Mouse (Mus musculus) liver, embryonic 14.5 days (tissue): ENCODE results near the gene Rnf185. TPM values are rescaled to one million over a fixed set of nuclear protein-coding genes. Genes with fewer than 3 reads are reported as not detected.
A peak's percentile ranks its signal among the peaks of the same experiment; 100 is the strongest.

ENCODE experiments used
- ATAC-seq: fragments of 200-750 bp; cut with Nextera tagmentation; 2 replicates; pipeline ENCODE4 v1.8.0; 2017; ENCODE audit warnings: moderate number of reproducible peaks, mild to moderate bottlenecking, moderate library complexity; ENCODE audit not compliant: insufficient read depth
- DNase-seq, 3 experiments: peaks; one replicate each; pipeline ENCODE4 v3.0.0-alpha.2; 2012 to 2013; ENCODE audit warnings: low read depth in 3 of 3, low spot score in 3 of 3
- H3K27ac ChIP-seq: fragments of 300-500 bp; sonication (generic); 2 replicates; pipeline ENCODE4 v1.5.1; 2014; ENCODE audit warnings: moderate library complexity, mild to moderate bottlenecking, control low read depth, inconsistent platforms
- H3K27me3 ChIP-seq: fragments of 300-500 bp; sonication (generic); 2 replicates; pipeline ENCODE4 v1.6.1; 2014; ENCODE audit warnings: mild to moderate bottlenecking, low read length, moderate library complexity; ENCODE audit not compliant: control insufficient read depth, insufficient read depth
- H3K36me3 ChIP-seq: fragments of 300-500 bp; sonication (generic); replicated peaks from 2 replicates; pipeline ENCODE4 v1.6.1; 2014; ENCODE audit warnings: low read depth; ENCODE audit not compliant: control insufficient read depth, insufficient read depth
- H3K4me1 ChIP-seq, 2 experiments: fragments of 200-500 bp in 1 of 2; fragments of 300-500 bp in 1 of 2; sonication (generic) in 1 of 2; replicated peaks; 2 replicates each; pipeline ENCODE4 v1.6.1; 2012 to 2014; ENCODE audit warnings: antibody characterized with exemption in 1 of 2, inconsistent platforms in 1 of 2, low read length in 1 of 2; ENCODE audit not compliant: control insufficient read depth in 2 of 2, insufficient read depth in 2 of 2
- H3K4me2 ChIP-seq: fragments of 300-500 bp; sonication (generic); 2 replicates; pipeline ENCODE4 v1.6.1; 2014; ENCODE audit warnings: low read depth, mild to moderate bottlenecking, control low read depth, moderate library complexity
- H3K4me3 ChIP-seq, 2 experiments: fragments of 200-500 bp in 1 of 2; fragments of 300-500 bp in 1 of 2; sonication (generic) in 1 of 2; 2 replicates each; pipeline ENCODE4 v1.5.1; 2012 to 2014; ENCODE audit warnings: low read depth in 2 of 2, low read length in 2 of 2, mild to moderate bottlenecking in 2 of 2, control low read depth in 1 of 2, inconsistent platforms in 1 of 2, moderate library complexity in 1 of 2; ENCODE audit not compliant: insufficient read depth in 1 of 2
- H3K9ac ChIP-seq: fragments of 300-500 bp; sonication (generic); replicated peaks from 2 replicates; pipeline ENCODE4 v1.6.1; 2014; ENCODE audit warnings: mild to moderate bottlenecking, control low read depth, moderate library complexity
- H3K9me3 ChIP-seq: fragments of 300-500 bp; sonication (generic); 2 replicates; pipeline ENCODE4 v1.6.1; 2016; ENCODE audit warnings: low read length, mixed read lengths; ENCODE audit not compliant: control insufficient read depth
- CTCF ChIP-seq: IDR thresholded peaks from 2 replicates; pipeline ENCODE4 v1.5.1; 2016; ENCODE audit warnings: antibody characterized with exemption, low read depth, control low read depth
- EP300 ChIP-seq: IDR thresholded peaks from 2 replicates; pipeline ENCODE4 v1.6.1; 2016; ENCODE audit warnings: antibody characterized with exemption, low read depth
- WGBS: fragments of 180-500 bp; shearing (Covaris S2); extraction: QIAGEN DNeasy Blood & Tissue Kit; methylation state at CpG from one replicate; pipeline ENCODE4 v1.1.7; 2014; ENCODE audit not compliant: insufficient replicate concordance; 5-methylcytosine and 5-hydroxymethylcytosine counted together
- polyA plus RNA-seq, 2 experiments: library from polyadenylated mRNA; depleted of rRNA in 1 of 2; stranded (reverse) in 1 of 2; unstranded in 1 of 2; fragments of >200 nt; fragmentation: Nextera tagmentation in 1 of 2; extraction: Ambion mirVana in 1 of 2; gene quantifications; 2 replicates each; pipeline versions ENCODE4 v1.2.1 to v1.2.3; 2012 to 2014

Gene Rnf185
- polyA plus RNA-seq, 2 experiments: 5.5 to 8.5 TPM

DNA sequence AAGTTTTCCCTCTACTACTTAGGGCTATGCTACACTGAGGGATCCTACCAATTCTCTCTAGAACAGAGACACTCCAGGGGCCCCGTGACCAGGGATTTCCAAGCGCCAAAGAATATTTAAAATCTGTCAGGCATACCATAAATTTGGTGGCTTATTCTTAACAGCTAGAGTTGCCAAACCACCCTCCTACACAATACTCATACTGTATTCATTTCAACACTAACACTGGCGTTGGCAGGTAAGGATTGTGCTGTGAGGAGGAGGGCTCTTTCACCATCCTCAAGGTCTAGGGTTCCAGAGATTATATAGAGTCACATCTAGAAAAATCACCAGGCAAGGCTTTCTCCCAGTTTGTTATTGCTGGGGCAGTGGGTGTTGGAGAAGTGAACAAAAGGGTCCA lies 35.8 kb downstream of the Rnf185 start:
- Histone ChIP-seq H3K27ac (no peak overlapping the region), H3K4me2 (no peak overlapping the region), H3K9me3 (no peaks in the 10 kb centered on the region), H3K4me1 (0 out of 4 replicates have a peak, but pooled peaks cover 0 to 3% of the 10 kb centered on the region in 2 experiments), H3K36me3 (no peaks in the 10 kb centered on the region), H3K27me3 (no peaks in the 10 kb centered on the region), H3K9ac (no peak overlapping the region), H3K4me3 (no peak overlapping the region)
- TF ChIP-seq EP300 (no peak), CTCF (no peak)
- no peak for ATAC-seq
- no peak for DNase-seq
- 82% methylated on average over 3 of the region's 3 CpGs for WGBS

DNA sequence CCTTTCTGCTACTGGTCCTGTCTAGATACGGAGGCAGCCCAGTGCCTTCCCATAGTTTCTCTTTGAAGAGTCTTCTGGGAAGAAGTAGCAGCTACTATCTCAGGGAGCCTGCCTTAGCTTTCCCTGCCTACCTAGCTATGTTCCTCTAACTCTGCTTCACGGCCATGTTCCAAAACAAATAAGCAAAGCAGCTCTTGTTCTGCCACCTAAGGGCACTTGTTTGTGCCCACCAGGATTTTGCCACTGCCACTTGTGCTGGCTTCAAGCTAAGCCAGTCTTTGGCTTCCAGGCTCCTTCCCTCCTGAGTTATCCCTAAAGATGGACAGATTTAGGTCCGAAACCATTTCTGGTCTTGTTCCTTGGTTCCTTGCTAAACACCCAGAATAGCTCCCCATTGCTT lies 40.1 kb downstream of the Rnf185 start:
- no peaks in the 10 kb centered on the region for H3K27me3 ChIP-seq
- ATAC-seq (no peak), DNase-seq (no peak)
- no peak overlapping the region for H3K4me3 ChIP-seq
- H3K9ac ChIP-seq: no peak overlapping the region
- H3K36me3 ChIP-seq: no peaks in the 10 kb centered on the region
- H3K4me2 ChIP-seq: no peak overlapping the region
- 65% methylated on average over 3 of the region's 3 CpGs for WGBS
- no peak overlapping the region for H3K27ac ChIP-seq
- no peak for TF ChIP-seq CTCF
- no peak for TF ChIP-seq EP300
- peaks cover 0 to 14% of the 10 kb centered on the region in 2 experiments for H3K4me1 ChIP-seq
- no peaks in the 10 kb centered on the region for H3K9me3 ChIP-seq

DNA sequence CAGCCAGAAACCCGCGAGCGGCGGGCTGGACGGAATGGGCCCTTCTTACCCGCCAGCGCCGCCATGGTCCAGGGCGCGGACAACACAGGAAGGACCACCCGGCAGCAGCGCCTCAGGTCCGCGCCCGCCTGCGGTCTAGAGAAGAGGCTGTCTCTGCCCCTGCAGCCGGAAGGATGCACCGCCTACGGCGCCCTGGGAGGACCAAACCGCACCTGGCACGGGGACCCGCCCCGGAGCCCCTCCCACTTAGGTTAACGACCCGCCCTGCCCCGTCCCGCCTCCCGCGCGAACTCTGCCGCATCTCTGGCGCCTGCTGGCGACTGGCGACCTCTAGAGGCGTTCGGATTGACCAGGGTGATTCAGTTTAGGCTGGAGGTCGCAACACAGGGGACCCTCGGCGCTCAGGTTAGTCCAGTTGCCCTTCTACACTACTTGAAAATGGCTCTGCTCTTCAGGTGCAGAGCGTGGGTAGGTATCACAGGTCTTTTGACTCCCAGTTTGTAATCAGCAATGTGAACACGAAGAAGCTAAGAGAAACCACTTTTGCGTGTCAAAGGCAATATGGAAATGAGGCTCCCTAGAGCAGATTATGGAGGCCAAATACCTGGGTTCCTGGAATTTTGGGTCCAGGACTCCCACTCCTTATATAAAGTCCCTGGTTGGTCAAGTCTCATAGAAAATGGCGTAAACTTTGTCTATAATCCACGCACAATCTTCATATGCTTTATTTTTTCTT lies 43.0 kb downstream of the Rnf185 start, which contains the start of gene Limk2:
Gene Limk2, minus strand, starts transcription at position 193 of the 736 bp plus-strand sequence.
- TF ChIP-seq EP300 (no peak; the same call in 1 of the 2 replicates), CTCF (peak; percentile 98)
- H3K4me1 ChIP-seq: peaks cover 3 to 22% of the 10 kb centered on the region in 2 experiments
- WGBS: 3% methylated on average over 45 of the region's 45 CpGs

DNA sequence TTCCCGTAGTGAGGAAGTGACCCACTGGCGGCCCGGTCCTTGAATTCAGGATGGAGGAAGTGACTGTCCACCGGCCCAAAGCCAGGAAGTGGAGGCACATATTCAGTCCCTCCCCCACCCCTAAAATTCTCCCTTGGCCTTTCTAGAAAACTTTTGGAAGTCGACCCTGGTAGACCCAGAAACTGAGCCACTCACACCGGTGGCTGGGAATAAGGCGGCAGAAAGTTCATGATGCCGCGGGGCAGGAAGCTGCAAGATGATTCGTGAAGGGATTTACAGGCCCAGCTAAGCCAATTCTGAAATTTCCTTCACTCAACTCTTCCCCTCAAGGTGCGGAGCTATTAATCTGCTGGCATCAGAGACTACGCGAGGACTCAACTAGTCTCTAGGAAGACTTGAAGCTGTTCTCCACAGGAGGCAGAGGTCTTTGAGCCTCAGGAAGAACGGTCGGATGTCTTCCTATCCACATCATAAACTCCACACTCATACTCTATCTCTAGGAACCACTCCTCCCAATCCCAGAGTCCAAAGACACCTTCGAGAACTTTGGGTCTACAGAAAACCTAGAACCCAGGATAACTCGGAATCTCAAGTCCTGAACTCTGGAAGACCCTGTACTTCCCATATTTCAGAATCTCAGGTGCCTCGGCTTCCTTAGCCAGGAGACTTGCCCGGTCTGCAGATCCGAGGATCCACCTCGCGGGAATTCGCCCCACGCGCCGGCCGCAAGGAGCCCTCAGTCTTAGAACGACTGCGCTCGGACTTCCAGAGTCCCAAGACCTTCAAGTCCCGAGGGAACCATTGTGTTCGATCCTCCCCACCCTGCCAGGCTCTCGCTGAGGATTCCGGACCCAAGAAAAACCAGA lies 43.8 kb downstream of the Rnf185 start:
- ATAC-seq (peak; percentile 11; the same call in 1 of the 2 replicates), DNase-seq (no peak)
- peak overlapping the region; percentile 69 for H3K9ac ChIP-seq
- H3K27me3 ChIP-seq: no peaks in the 10 kb centered on the region
- under 1% methylated on average over 34 of the region's 34 CpGs for WGBS
- no peak for TF ChIP-seq CTCF
- no peak for TF ChIP-seq EP300
- no peaks in the 10 kb centered on the region for H3K9me3 ChIP-seq
- H3K4me3 ChIP-seq: peak overlapping the region; percentile 75 to 81
- H3K36me3 ChIP-seq: no peaks in the 10 kb centered on the region
- peaks cover 11 to 30% of the 10 kb centered on the region in 2 experiments for H3K4me1 ChIP-seq
- peak overlapping the region; percentile 86 for H3K4me2 ChIP-seq
- H3K27ac ChIP-seq: no peak overlapping the region

More for the DNA sequence above, 43.0 kb downstream of the Rnf185 start, which contains the start of gene Limk2:
- Histone ChIP-seq H3K9me3 (no peaks in the 10 kb centered on the region), H3K36me3 (no peaks in the 10 kb centered on the region), H3K27ac (no peak within 1 kb of the TSS), H3K9ac (peak within 1 kb of the TSS; percentile 69), H3K4me2 (peak within 1 kb of the TSS; percentile 86), H3K4me3 (peak within 1 kb of the TSS; percentile 75 to 81), H3K27me3 (no peaks in the 10 kb centered on the region)
- ATAC-seq (peak; percentile 99), DNase-seq (peak; percentile 84 to 88 (median 84))
